Mouse (Mus musculus) kidney, postnatal 36 days (tissue): ENCODE measurements around the gene Degs1.
"Not testable (repeated sequence)": the region's sequence is repeated elsewhere in the genome, so short reads cannot be mapped to it uniquely, and the experiment has no call there.

Source experiments
- DNase-seq, 2 experiments: peaks; one replicate each; pipeline ENCODE4 v3.0.0; 2021 to 2022; ENCODE audit warnings: mixed read lengths in 2 of 2

Gene Degs1

DNA sequence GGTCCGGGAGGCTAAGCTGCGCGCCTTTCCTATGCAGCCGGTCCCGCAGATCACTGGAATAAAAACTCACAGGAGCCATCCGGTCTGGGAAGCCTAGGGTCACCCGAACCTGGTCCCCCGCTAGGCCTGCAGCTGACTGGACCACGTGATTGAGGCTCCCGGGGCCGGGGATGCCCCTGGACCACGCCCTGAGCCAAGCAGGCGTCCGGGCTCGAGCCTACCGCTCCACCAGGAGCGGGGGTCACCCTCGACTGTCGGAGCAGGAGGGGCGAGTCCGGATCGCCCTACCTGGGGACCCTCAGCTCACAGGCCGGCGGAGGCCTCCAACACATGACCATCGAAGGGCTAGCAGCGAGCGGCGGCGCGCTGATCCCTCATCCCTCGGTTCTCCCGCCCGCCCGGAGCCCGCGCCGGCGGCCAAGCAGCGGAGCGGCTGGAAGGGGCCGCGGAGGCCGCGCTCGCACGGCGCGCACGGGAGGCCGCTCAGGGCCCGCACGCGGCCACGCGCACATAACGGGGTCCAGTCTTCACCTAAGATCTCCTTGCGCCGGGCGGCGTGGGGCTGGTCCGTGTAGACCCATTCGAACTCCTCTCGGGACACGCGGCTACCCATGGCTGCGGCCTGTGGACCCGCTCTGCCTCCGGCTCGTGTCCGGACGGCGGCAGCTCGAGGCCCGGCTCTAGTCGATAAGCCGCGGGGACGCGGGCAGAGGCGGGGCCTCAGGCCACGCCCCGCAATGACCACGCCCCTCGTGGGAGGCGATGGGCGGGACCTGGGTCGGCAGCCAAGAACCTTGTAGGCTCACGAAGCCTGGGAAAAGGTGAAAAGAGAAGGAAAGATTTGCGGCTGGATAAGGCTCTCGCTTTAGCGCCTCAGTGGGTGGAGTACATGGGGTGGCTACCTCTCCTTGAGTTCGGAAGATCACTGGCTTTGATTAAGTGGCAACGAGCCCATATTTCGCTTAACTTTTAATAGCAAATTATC, at the start of gene Degs1:
Degs1 (minus strand) TSS at position 714 of the 985 bp plus-strand sequence.
- peak; percentile 96 for DNase-seq

DNA sequence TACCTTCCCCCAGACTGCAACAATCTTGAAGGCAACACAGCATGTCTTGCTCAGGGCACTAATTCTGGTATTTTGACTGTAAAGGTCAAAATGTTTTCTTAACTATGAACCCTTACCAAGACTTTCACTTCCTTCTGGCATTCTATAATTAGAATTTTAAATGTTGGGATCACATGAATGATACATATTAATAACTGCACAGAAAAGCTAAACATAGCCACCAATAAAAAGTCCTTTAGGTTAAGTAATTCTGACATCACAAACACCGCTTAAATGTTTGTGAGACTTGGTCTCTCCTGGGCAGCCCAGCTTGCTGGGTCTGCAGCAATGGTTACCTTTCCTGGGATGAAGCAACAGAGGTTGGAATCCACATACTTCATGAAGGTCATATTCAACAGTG, 43.3 kb upstream of the Degs1 start:
- no peak for DNase-seq

- DNase-seq = no peak
Observed at GRCm38 (mm10) chr1:182324552-182324951, 41.9 kb upstream of the Degs1 start.

DNA sequence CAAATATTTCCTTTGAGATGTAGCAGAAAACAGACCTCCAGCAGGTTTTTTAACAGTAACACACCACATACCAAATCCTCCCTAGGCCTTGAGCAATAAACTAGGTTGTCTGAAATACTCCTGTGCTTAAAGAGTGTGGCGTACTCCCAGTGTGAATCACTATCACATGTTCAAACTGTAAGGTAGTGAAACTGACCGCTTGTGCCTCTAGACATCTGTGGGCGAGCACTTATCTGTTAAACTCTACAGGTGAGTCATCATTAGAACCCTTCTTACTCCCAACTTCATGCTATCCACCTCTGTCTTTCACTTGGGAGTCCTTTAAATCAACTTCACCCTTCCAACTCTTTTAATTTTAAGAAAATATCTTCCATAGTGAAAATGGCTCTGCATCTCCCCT, 40.5 kb upstream of the Degs1 start:
- DNase-seq = no peak

- DNase-seq = no peak
Observed at GRCm38 (mm10) chr1:182314201-182314600, 31.6 kb upstream of the Degs1 start.

GRCm38 (mm10) chr1:182313181-182313580, 30.6 kb upstream of the Degs1 start:
- no peak for DNase-seq

GRCm38 (mm10) chr1:182311376-182311775, 28.8 kb upstream of the Degs1 start:
- DNase-seq = peak in 1 of 2 experiments; percentile 21

DNA sequence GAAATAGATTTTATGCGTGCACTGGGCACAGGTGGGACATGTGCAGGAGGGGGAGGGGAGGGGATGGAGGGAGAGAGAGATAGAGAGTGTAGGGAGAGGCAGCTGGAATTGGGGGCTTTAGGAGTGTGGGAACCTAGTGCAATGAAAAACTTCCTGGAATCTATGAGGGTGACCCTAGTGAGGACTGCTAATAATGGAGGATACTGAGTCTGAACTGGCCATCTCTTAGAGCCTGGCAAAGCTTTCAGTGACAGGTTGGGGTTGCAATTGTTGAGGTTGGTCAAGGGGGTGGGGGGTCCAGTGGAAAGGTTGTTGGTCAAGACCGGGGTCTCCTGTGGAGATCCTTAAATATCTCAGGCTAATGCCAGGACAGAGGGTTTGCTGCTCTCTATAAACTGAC, 27.7 kb upstream of the Degs1 start:
- no peak for DNase-seq

DNA sequence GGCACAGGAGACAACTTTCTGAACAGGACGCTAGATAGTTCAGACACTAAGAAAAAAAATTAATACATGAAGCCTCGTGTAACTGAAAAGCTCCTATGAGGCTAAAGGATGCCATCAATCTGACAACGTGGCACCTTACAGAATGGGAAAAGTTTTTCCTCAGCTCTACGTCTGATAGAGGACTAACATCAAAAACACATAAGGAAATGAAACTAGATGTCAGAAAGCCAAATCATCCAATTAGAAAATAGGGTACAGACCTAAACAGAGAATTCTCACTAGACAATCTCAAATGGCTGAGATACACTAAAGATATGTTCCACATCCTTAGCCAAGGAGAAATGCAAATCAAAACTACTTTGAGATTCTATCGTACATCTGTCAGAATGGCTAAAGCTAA, 26.8 kb upstream of the Degs1 start:
- no peak for DNase-seq

GRCm38 (mm10) chr1:182302916-182303315, 20.3 kb upstream of the Degs1 start:
- no peak for DNase-seq

DNA sequence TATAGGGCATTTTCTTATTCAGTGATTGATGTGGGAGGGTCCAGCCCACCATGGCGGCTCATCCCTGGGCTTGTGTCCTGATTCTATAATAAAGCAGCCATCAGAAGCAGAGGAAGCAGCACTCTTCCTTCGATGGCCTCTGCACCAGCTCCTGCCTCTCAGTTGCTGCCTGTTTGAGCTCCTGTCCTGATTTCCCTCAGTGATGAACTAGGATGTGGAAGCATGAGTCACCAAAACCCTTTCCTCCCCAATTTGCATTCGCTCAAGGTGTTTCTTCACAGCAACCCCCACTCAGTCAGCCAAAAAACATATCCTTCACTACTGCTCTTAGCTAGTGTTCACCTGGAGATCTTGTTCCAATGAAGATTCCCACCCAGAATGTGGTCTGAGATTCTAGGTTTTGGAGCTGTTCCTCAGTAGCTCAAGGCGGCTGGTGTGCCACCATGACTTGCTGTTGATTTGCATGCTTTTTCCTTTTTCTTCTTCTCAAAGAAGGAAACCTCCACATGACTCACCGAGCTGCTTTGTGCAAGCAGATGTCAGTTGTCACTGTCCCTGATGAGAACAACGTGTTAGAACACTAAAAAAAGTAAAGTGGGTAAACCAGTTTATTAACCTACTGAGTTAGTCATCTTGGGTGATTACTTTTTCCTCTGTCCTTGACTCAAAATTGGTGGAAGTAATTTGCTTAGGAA, 19.7 kb upstream of the Degs1 start:
- DNase-seq = no peak

- DNase-seq = no peak
Observed at GRCm38 (mm10) chr1:182297821-182298220, 15.2 kb upstream of the Degs1 start.

DNA sequence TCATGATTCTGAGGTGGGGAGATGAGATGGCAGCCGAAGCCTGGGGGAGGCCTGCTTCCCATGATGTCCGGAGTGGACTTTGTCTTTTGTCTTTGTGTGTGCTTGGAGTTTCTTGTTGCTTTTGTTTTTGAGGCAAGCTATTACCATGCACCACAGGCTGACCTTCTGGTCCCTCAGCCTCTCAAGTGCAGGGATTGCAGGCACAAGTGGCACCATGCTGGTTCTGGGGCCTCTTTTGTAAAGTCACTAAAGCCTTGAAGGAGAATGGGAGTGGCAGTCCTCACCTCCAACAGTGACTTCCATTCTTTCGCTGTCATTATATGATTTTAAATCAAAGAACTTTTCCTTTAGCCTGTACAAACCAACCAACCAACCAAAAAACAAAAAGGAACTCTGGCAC, 14.6 kb upstream of the Degs1 start:
- DNase-seq = no peak

GRCm38 (mm10) chr1:182296816-182297215, 14.2 kb upstream of the Degs1 start:
- DNase-seq = no peak

GRCm38 (mm10) chr1:182296141-182296540, 13.5 kb upstream of the Degs1 start:
- DNase-seq = no peak

- no peak for DNase-seq
Observed at GRCm38 (mm10) chr1:182292291-182292690, 9.7 kb upstream of the Degs1 start.

DNA sequence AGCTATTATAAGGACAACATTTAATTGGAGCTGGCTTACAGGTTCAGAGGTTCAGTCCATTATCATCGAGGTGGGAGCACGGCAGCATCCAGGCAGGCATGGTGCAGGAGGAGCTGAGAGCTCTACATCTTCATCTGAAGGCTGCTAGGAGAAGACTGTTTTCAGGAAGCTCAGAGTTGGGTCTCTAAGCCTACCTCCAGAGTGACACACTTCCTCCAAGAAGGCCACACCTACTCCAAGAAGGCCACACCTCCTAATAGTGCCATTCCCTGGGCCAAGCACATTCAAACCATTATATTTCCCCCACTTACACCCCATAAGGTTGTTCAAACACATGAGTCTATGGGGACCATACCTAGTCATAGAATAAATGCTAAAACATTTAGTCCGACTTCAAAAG, 8.1 kb upstream of the Degs1 start:
- DNase-seq = not testable (repeated sequence)

DNA sequence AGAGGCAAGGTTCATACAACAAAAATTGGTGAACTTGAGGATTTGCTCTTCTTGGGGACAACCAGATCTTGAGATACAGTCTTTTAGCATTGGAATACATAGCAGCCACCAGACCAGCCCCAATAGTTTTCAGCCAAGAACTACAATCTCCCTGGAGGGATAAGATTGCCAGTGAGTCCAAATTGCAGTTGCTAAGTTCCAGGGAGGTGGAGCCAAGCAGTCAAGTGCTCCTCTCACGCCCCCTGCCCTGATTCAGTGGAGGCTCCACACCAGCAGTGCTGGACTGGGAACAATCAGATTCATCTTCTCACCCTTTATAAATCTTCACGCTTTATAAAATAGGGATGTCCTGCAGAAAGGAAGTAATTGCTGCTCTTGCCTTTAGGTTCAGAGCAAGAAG, 7.2 kb upstream of the Degs1 start:
- no peak for DNase-seq

- no peak for DNase-seq
Observed at GRCm38 (mm10) chr1:182288601-182289000, 6.0 kb upstream of the Degs1 start.

DNA sequence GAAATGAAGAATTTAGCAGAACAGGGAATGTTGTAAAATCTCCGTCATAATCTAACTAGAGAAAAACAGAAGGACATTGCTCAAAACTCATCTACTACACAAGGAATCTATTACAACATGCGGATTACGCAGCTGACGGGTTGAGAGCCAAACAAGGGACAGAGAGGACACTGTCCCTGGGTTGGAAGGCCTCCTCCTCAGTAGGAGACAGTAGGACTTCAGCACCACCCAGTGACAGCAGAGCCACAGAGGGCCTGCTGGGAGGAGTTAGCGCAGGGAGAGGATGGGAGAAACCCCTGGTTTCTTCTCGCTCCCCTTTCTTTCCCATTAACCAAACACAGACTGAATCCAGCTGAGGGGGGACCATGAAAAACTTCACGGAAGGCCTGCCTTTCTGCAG, 5.2 kb upstream of the Degs1 start:
- peak in 1 of 2 experiments; percentile 43 for DNase-seq

GRCm38 (mm10) chr1:182284795-182285194, 2.2 kb upstream of the Degs1 start:
- DNase-seq = no peak

- DNase-seq = no peak
Observed at GRCm38 (mm10) chr1:182283231-182283630, 627 bp upstream of the Degs1 start.

GRCm38 (mm10) chr1:182281251-182281711, 1.3 kb downstream of the Degs1 start:
- no peak for DNase-seq

GRCm38 (mm10) chr1:182280577-182280976, 2.0 kb downstream of the Degs1 start:
- peak in 1 of 2 experiments; percentile 39 for DNase-seq
